Mouse (Mus musculus) v-Abl transformed pro-B cells (cell line): ENCODE measurements around the gene Lpcat1.

Experiments used
- in situ Hi-C, 2 experiments: fragments of 400-800 bp; cut with MboI; formaldehyde crosslinking; loops; one replicate each; pipeline ENCODE4 v1.15.1; 2025; ENCODE audit not compliant: unreplicated experiment in 2 of 2

Lpcat1 gene

DNA sequence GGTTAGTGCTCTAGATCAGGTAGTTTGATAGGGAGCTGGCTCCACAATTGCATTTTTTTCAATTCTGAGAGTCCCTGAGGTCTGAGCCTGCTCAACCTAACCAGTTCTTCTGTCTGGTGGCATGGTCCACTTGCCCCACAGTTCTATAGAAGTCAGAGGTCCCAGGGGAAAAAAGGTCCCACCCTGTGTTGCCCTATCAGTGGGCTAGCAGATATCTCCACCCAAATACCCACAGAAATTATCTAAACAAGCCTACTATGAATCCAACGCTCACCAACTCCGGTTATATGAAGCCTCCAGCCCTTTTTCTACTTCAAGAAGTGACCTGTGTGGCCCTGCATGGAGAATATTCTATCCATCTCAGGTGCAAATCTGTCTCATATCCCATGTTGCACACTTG lies 20.9 kb upstream of the Lpcat1 start:
- in situ Hi-C loops = no loop called here

DNA sequence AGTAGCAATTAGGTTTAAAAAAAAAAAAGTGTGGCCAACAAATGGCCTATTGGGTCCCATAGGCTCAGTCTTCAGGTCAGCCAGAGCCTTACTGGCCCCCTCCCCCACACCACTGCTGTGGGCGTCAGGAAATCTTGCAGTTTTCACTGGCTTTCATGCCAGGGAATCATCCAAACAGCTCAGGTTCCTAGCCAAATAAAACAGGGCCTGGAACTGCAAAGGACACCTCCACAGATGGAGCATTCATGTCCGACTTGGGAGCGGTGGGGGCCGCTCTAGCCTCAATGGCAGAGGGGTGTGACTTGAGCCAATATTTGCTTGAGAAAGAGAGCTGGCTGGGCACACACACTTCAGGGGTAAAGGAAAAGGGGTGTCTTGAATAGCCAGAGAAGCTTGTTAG lies 20.5 kb upstream of the Lpcat1 start:
- in situ Hi-C loops = no loop called here

DNA sequence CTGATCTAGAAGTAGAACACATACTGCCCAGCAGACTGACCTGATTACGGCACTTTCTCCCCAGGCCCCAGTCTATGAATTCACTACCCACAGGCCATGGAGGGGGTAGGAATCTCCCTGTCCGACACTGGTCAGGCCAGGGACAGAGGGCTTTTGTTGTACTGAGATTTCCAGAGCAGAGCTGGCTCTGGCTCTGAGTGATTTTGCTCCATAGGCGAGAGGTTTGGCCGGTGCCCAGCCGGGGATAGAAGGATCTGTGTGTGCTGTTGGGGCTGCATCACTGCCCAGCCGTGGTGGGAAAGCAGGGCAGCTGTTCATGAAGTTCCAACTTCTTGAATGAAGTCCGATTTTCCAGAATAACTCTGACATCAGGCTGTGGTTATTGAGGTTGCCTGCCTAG lies 20.1 kb upstream of the Lpcat1 start:
- in situ Hi-C loops = no loop called here

DNA sequence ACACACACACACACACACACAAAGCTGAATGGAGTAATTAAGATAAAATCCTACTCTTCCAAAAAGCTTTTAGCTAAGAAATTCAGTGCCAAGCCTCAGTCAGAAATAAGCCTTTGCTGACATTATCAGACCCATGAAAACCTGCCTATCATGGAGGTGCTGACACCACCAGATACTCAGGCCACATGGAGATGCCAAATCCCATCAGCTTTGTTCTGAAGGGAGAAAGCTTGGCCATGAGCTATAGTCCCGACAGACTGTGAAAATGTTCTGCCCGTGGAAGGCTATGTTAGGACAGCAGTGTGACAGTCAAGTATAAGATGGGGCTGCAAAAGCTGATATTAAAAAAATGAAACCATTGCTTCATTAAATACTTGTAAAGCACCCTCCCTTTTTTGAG lies 19.5 kb upstream of the Lpcat1 start:
- in situ Hi-C loops = no loop called here

DNA sequence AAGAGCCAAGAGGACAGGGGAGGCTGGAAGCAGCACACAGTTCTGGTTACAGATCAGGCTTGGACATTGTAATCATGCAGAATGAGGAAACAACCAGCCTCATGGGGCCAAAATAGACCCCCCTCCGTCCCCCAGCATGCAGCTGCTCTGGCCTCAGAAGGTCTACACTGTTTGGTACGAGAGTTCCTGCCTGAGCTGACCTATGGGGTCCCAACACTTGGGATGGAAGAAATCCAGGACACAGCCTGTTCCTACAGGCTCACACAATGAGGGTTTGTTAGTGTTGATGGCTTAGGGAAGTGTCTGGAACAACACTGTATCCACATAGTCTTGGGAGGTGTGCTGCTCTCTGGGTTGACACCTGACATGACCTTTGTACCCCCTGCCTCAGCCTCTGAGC lies 18.8 kb upstream of the Lpcat1 start:
- in situ Hi-C loops = no loop called here

DNA sequence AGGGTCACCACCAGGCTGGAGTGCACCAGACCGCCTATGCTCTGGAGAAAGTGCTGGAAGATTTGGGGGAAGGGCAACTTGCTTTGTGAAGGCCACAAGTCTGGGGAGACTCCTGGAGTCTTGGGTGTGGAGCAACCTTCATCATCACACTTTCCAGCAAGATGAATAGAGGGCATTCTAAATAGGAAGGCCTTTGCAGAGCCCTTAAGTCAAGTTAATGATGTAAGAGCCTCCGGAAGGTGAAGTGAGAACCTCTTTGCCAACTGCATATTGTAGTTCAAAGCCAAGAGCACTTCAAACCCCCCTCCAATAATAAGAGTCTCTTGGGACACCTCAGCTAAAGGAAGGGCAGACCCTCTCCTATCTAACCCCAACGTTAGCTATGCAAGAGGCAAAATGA lies 18.3 kb upstream of the Lpcat1 start:
- in situ Hi-C loops = no loop called here

DNA sequence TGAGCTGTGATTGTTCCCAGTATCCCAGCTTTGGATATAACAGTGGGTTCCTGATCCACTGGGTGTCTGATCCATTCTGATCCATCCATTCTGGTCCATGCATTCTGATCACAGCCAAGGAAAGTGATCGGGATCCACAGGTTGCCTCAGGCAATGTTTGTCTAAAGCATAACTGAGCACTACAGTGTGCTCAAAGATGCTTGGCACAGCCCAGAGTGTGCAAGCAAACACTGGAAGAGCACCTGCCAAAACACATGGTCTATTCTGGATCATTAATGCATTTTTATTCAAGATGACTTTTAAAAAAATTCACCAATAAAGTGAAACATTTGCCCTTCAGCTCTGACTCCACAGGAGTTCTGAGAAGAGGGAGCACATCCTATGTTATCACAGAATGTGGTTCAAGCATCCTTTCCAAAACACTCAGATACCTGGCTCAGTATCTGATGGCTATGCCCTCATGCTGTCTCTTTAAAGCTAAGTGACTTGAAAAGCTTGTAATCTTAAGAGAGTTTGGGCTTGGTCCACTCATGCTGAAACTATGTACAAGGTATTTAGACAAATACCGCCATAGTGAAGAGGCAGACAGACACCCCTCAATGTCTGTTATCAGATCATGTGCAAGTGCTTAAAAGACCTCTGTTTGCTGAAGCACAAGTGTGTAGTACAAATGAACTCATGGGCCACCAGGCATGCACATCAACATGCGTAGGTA lies 13.3 kb upstream of the Lpcat1 start:
- in situ Hi-C loops = no loop called here

DNA sequence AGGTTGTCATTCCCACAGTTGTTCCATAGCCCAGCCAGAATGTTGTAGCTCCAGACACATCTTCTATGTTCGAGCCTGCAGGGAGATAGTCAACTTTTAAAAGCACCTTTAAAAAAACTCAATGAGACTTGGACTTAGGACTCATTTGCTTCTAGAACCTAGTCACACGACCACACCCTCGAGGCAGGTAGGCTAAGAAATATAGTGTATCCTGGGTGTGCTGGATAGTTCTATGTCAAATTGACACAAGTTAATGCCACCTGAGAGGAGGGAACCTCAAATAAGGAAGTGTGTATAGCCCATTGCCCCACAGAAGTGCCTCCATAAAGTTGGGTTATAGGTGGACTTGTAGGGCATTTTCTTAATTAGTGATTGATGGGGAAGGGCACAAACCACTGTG lies 11.7 kb upstream of the Lpcat1 start:
- in situ Hi-C loops = no loop called here

DNA sequence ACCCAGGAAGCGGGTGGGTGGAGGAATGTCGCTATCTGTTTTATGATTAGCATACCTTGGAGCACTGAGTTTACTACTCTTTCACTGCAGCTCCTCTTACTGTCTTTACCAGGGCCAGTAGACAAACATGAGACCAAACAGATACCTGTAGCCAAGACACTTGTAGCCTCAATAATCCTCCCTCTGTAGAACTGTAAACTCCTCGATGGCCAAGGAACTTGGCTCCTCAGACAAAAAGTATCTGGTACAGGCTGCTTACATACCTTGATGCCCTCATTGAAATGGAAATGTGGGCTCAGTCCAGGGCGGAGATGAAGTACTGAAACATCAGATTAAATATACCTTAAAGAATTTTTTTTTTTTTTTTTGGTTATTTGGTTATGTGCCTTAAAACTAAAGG lies 9.7 kb upstream of the Lpcat1 start:
- in situ Hi-C loops = no loop called here

DNA sequence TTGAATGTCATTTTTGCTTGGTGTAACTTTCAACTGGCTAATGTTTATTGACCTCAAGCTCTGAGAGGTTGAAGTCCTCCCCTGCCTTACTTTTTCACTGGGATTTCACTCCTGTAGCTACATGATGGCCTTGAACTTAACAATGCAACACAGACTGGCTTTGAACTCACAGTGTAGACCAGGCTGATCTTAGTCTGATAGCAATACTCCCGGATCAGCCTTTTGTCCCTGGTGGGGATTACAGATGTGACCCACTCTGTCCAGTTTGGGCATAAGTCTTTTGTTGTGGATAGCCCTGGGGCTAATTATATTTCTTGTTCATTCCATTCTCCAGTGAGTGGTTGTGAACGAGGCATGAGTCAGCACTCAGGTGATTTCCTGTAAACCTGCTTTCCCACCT lies 9.3 kb upstream of the Lpcat1 start:
- in situ Hi-C loops = no loop called here

DNA sequence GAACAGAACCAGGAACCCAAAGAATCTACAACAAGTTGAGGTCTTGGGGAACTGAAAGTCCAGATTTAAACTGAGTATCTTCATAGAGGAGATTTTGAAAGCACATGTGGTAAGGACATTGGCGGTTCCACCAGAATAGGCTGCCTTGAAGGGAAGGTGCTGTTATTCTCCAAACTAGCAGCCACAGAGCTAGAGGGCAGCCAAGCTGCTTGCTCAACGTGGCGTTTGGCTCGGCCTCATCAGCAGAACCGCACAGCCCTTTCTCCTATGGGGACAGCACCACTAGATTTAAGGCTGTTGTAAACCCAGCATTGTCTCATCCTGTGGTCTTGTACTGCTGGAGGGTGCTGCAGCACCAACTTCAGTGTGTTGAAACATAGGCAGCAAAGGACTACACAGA lies 8.3 kb upstream of the Lpcat1 start:
- in situ Hi-C loops = no loop called here

DNA sequence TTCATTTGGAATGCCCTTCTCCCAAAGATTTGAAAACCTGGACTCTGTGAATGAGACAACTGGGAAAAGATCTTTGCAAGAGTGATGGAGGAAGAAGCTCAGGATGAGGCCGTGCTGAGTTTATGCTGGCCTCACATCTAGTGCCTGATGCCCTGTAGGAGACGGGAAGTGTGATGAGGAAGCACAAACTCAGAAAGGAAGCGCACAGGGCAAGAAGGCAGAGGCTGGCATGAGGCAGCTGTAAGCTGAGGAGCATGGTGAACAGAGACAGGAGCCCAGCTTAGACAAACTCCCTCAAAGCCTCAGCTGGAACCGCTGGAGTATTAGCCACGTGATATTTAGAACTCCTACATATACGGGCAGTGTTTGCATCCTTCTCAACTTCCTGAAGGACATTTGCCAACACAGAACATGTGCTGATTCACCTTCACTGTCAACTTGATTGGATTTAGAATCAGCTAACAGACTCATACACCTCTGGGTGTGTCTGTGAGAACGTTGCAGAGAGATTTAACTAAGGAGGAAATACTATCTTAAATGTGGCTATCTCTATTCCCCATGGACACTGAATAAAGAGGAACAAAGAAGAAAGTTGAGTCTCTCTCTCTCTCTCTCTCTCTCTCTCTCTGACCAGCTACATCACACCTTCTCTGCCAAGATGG lies 7.7 kb upstream of the Lpcat1 start:
- in situ Hi-C loops = no loop called here

DNA sequence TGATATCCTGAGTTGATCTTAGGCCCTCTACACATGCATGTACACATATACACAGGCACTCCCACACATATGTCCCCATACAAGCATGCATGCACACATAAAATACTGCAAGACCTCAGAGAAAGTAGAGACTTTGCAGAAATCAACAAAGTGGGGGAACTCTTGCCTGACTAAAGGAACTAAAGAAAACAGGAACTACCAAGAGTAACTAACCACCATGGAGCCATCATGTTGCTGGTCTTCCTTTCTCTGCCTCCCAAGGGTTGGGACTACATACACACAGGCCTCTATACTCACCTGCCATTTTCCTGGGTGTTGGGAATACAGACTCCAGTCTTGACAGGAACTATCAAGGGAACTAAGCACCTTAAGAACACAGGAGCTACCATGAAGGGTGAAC lies 5.4 kb upstream of the Lpcat1 start:
- in situ Hi-C loops = no loop called here

DNA sequence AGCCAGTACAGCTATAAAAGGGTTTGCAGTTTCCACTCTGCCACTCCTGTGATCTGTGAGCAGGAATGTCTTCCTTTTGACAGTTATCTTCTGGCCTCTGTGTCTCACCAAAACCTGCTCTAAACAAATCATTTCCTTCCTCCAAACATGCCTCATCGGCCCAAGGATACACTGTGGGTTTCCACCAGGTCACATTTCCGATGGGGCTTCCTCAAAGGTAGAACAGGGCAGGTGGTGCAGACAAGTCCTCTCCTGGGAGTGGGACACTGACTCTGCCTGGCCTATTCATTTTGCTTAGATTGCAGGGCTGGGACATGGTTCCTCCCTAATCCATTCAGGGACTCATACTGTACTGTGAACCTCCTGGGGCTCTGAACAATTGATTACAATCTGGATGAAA lies 1.8 kb upstream of the Lpcat1 start:
- in situ Hi-C loops = no loop called here

DNA sequence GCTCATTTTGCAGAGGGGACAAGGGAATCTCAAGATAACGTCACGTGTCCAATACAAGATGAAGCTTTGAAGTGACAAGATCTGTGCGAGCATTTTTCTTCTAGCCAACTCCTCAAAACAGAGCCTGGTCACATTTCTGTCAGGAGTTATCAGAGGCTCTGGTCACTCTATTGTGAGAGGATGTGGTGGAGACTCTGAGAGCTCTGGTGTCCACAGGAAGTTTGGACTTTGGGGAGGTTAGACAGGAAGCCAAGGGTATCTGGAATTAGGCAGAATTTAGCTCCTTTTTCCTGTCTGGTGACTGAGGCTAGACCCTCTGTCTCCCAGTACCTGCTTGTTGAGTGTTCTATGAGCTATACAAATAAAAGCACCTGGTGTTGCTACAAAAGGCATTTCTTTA lies 586 bp upstream of the Lpcat1 start:
- in situ Hi-C loops = no loop called here

DNA sequence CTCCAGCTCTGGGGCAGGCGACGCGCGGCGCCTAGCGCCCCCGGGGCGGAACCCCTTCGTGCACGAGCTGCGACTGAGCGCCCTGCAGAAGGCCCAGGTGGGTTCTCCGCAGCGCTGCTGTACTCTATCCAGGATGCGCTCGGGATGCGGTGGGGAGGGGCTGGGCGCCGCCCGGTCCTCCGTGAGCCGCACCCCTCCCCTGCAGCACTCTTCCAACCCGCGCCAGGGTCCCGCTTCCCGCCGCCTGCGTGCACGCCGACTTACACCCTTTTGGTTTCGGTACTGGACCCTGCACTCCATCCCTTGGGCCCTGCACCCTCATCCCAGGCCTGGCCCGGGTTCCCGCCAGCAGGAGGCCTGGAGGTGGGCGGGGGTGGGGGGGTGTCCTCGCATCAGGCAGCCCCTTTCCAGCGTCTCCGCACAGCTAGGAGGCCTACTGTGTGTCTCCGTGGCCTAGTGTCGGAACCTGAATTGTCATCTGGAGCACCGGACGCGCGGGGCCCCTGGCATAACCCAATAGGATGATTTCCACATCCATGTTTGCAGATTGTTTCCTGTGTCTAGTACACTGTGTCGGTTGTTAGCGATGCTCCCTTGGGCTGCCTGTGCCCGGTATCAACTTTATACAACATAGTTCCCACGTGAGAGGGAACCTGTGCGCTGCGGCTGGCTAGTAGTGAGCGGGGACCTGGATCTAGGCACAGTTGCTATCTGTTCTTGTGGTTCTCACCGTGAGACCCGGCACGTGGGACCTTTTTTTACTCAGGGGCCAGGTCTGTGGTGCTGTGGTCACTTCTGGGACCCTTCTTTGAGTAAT lies 632 bp downstream of the Lpcat1 start:
- in situ Hi-C loops = no loop called here

DNA sequence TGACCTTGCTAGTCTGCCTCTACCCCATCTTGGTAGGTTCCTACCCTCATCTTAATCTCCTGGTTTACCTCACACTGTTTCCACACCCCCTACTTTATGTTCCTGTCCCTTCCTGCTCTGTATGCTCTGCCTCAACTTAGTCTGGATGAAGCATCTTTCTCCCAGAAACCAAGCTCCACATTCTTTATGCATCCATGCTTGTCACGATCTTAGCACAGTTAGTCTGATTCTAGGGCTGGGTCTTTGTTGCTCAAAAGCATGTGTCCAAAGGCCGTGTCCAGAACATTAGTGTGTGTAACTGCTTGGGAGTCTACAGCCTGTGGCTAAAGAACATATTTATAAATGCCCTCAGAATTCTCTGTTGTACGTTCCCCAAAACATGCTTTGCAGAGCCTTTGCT lies 1.8 kb downstream of the Lpcat1 start:
- in situ Hi-C loops = no loop called here

DNA sequence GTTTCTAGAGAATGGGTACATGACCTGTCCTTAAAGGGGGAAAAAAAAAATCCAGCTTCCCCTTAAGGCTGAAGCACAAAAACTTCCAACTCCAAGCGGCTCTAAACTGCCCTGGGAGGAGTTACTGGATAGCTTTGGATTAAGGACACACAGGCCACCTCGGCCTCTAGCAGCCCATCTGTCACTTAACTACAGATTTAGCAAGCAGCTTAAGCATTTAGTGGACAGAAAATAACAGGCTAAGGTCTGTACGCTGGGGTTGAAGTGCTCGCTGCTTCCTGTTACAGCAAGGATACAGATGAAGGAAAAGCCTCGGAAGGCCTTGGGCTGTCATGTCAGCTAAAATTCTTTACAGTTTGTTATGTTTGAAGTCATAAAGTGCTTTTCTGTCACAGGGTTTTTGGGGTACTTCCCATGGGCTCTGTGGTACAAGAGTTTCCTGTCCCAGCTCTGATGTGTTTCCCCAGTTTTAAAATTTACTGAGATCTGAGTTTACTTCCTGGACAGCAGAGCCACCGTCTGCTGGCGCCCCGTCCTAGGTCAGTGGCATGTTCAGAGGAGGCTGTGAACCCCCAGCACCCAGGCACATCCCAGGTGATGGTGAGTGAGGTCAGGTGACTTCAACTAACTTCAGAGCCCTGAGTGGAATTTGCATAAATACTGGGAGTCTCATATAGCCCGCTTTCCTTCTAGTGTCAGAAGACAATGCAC lies 2.4 kb downstream of the Lpcat1 start:
- in situ Hi-C loops = no loop called here

DNA sequence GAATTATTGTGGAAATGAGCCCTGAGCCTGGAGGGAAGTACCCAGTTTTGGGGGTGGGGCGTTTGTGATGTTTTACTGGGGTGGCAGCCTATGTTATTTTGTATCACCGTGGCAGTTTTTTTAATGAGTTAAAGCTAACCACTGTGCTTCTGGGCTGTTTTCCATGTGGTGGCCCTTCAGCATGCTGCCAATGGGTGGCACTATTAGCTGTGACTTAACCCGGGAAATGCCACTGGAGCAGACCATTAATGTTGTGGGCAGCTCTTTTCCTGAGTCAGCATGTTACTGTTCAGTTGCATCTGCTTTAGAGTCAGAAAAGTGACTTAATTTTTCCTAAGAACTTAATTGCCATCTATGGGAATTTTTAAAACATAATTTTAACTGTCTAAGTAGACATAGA lies 5.5 kb downstream of the Lpcat1 start:
- in situ Hi-C loops = no loop called here

DNA sequence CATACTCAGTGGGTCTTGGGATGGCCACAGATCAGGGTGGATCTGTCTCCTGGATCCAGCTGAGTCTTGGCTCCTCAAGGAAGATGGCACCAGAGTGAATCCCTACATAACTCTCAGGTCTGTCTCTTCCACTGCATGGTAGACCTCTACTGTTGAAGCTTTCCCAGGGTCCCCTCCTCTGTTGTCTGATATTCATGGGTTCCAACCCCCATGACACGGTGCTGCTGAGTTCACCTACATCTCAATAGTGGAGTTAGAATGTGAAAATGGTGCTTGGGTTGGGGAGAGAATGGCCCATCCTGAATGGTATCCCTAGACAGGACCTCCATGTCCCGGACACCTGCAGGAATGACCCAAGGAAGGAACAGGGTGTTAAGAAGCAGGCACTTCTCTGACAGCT lies 6.7 kb downstream of the Lpcat1 start:
- in situ Hi-C loops = no loop called here

DNA sequence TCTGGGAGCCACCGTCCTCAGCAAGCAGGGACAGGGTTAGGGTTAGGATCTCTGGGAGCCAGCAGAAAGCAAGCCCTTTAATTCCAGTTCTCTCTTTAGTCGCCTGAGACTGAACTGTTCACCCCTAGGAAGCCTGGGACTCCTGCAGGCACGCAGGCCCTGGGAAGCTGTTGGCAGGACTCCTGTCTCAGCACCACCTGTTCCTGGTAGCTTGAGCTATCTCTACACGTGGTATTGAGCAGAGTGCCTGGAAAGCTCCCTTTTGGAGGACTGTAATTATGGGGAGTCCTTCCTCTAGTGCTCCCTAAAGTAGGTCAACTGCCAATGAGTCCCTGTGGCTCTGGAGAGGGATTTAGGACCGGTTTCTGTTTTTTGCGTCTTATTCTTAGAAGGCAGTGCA lies 7.2 kb downstream of the Lpcat1 start:
- in situ Hi-C loops = no loop called here
